Mouse (Mus musculus): ENCODE measurements around the gene Pbrm1. TPM values are rescaled to one million over a fixed set of nuclear protein-coding genes. Genes with fewer than 3 reads are reported as not detected.

Gene Pbrm1
- polyA plus RNA-seq, 1 experiment from 2014 or later, result 116 TPM

DNA sequence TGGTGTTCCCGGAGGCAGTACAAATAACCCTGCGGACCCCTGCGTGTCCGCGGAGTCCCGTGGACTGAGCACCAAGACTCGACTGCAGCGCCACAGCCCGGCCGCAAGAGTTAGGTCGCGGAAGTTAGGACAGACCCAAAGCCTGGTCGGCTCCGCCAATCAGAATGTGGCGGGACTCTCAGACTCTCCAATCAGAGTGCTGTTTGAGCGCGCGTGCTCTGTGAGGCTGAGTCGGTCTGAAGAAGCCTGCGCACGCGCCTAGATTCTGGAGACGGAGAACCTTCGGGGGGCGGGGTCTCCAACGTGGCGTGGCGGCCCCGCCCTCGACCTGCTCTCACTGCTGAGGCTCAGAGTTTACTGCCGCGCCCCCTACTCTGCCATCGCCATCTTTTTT, 109.9 kb downstream of the Pbrm1 start, which contains the start of gene Smim4:
Gene Smim4, minus strand, starts transcription at position 131 of the 394 bp plus-strand sequence.
- peak within 1 kb of the TSS; percentile 72 for H3K9ac ChIP-seq (ENCODE audit: low read depth, low read length)
- peak; percentile 93 for ATAC-seq (ENCODE audit: low FRiP score, low TSS enrichment)
- H3K27ac ChIP-seq (ENCODE audit: low read depth, low read length), result peak within 1 kb of the TSS; percentile 91
- H3K36me3 ChIP-seq (ENCODE audit: control insufficient read depth, insufficient read depth, low read length), result peaks cover 1% of the 10 kb centered on the region; the same call in 1 of the 2 replicates
- WGBS, result under 1% methylated on average over 33 of the region's 33 CpGs
- H3K9me3 ChIP-seq (ENCODE audit: control insufficient read depth, low read length), result no peaks in the 10 kb centered on the region
- H3K27me3 ChIP-seq (ENCODE audit: control insufficient read depth, insufficient read depth, low read length), result no peaks in the 10 kb centered on the region
- H3K4me2 ChIP-seq (replicated peaks; ENCODE audit: low read depth, low read length), result peak within 1 kb of the TSS; percentile 89
- peak within 1 kb of the TSS; percentile 71 for H3K4me3 ChIP-seq (ENCODE audit: low read length)
- peaks cover 52% of the 10 kb centered on the region for H3K4me1 ChIP-seq (ENCODE audit: control insufficient read depth, insufficient read depth, low read length)

DNA sequence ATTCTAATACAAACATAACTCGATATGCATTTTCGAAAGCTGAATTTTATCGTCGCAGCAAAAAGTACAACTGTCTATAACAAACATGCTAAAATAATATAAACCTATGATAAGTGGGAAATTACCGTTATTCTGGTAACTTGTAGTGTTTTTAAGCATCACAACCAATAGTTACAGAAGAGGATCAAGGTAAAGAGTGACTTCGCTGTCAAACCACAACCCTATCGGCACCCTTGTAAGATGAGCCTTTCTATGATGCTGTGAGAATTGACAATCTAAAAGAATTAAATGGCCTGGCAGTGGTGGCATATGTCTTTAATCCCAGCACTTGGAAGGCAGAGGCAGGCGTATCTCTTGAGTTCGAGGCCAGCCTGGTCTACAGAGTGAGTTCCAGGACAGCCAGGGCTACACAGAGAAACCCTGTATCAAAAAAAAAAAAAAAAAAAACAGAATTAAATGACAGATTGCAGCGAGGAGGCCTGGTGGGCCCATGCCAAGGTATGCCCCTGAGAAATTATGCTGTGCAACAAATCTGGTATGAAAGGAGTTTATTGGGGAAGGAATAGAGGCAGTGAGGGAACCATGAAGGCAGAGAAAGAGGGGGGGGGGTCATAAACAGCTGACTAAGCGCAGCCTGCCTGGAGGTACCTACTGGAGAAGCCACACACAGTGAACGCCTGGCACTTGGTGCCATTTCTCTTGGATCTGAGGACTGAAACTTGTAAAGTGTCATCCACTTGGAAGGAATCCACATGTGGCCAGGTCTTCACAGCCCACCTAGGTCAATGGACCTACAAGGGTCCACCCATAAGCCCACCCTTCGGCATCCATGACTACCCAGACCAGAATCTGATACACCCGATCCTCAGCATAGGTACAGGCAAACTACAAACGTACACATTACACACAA, 110.6 kb downstream of the Pbrm1 start:
- ATAC-seq (ENCODE audit: low FRiP score, low TSS enrichment), result no peak
- WGBS, result 67% methylated on average over 15 of the region's 15 CpGs
- H3K4me1 ChIP-seq (ENCODE audit: control insufficient read depth, insufficient read depth, low read length), result peaks cover 51% of the 10 kb centered on the region

DNA sequence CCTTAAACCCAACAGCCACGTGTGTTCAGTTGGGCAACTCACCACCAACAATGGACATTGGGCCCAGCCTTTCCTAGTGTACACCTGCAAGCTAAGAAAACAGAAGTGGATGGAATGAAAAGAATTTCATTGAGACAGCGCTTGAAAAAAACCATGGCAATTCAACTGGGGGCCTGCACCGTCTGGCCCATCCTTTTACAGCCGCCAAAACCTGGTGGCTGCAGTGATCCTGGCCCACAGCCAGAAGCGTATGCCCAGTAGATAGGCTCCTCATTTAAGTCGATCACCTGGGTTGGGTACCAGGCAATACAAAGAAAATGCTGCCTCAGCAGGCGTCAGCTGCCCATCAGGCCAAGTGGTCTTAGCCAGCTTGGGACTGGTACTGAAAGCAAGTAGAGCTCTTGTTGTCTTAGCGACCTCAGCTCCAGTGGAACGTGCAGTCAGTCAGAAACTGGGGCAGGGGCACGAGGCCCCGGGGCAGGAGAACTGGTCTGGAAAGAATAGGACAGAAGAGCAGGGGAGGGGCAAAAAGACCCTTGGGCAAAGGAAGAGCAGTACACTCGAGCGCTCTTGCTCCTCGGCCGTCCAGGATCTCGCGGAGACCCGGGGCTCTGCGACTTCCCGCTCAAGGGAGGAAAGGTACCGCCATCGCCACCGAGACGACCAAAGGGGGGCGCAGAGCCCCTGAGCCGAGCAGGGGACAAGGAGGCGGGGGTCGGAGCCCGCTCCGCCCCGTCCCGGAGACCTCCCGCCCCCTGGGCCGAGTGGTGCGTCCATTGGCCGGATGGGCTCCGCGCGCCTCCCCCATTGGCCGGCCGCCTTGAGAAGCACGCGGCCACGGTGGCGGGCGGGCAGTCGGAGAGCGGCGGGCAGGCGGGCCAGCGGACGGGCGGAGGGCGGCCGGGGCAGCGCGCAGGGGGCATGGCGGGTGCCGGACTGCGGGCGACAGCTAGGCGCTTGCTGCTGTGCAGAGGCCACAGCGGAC, 111.6 kb downstream of the Pbrm1 start, which contains the start of gene Nt5dc2:
Gene Nt5dc2, plus strand, starts transcription at position 818 of the 985 bp plus-strand sequence.
- H3K27me3 ChIP-seq (ENCODE audit: control insufficient read depth, insufficient read depth, low read length), result no peaks in the 10 kb centered on the region
- WGBS, result 4% methylated on average over 60 of the region's 63 CpGs

More for the DNA sequence above, 110.6 kb downstream of the Pbrm1 start:
- Histone ChIP-seq H3K36me3 (ENCODE audit: control insufficient read depth, insufficient read depth, low read length) (peaks cover 4% of the 10 kb centered on the region; the same call in 1 of the 2 replicates), H3K27me3 (ENCODE audit: control insufficient read depth, insufficient read depth, low read length) (no peaks in the 10 kb centered on the region), H3K9ac (ENCODE audit: low read depth, low read length) (0 out of 2 replicates have a peak overlapping the region, but pooled peaks have one; percentile 95), H3K9me3 (ENCODE audit: control insufficient read depth, low read length) (no peaks in the 10 kb centered on the region), H3K4me2 (replicated peaks; ENCODE audit: low read depth, low read length) (peak overlapping the region; percentile 33; the same call in 1 of the 2 replicates), H3K4me3 (ENCODE audit: low read length) (peak overlapping the region; percentile 12; the same call in 1 of the 2 replicates), H3K27ac (ENCODE audit: low read depth, low read length) (peak overlapping the region; percentile 91)

DNA sequence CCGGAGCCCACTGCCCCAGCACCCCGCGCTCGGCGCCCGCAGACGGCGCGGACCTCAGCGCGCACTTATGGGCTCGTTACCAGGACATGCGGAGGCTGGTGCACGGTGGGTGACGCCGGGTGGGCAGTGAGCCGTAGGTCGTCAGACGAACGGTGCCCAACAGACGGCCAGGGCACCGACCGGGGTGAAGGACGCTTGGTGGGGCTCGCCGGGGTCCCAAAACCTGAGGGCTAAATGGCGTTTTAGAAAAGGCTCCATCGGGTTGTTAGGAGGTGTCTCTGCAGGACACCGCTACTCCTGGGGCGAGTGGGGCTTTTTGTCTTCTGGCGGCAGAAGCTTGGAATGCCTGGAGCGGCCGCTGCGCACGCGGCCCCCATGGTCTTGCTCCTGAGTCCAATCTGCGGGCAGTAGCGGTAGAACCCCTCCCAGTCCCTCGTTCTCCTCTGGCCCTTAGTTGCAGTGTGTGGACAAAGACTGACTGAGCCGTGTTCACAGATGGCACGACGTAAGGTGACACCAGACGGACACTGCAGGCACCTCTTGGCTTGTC, 112.4 kb downstream of the Pbrm1 start:
- under 1% methylated on average over 43 of the region's 43 CpGs for WGBS

More for the DNA sequence above, 111.6 kb downstream of the Pbrm1 start, which contains the start of gene Nt5dc2:
- Histone ChIP-seq H3K4me1 (ENCODE audit: control insufficient read depth, insufficient read depth, low read length) (peaks cover 42% of the 10 kb centered on the region), H3K4me3 (ENCODE audit: low read length) (peak within 1 kb of the TSS; percentile 95), H3K9ac (ENCODE audit: low read depth, low read length) (peak within 1 kb of the TSS; percentile 95), H3K9me3 (ENCODE audit: control insufficient read depth, low read length) (no peaks in the 10 kb centered on the region), H3K4me2 (replicated peaks; ENCODE audit: low read depth, low read length) (peak within 1 kb of the TSS; percentile 88), H3K36me3 (ENCODE audit: control insufficient read depth, insufficient read depth, low read length) (peaks cover 14% of the 10 kb centered on the region), H3K27ac (ENCODE audit: low read depth, low read length) (peak within 1 kb of the TSS; percentile 91)
- ATAC-seq (ENCODE audit: low FRiP score, low TSS enrichment), result peak; percentile 89

DNA sequence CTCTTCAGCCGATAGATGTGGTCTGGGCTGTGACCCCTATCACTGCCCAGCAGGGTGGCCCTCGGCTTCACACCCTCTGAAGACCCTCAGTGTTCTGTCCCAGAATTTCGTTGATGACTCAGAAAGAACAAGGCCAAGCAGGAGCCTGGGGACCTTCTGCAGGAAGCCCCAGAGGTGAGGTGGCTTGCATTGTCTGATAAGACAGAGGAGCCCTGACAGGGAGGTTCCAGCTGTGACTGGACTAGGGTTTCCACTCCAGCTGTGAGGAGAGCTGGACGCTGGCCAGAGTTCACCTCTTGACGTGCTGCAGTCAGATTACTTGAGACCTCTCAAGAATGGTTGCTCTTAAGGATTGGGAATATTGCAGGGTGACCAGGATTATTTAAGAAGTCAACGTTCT, 113.1 kb downstream of the Pbrm1 start:
- Histone ChIP-seq H3K36me3 (ENCODE audit: control insufficient read depth, insufficient read depth, low read length) (peaks cover 29% of the 10 kb centered on the region), H3K9me3 (ENCODE audit: control insufficient read depth, low read length) (no peaks in the 10 kb centered on the region), H3K27ac (ENCODE audit: low read depth, low read length) (no peak overlapping the region), H3K4me2 (replicated peaks; ENCODE audit: low read depth, low read length) (peak overlapping the region; percentile 88), H3K9ac (ENCODE audit: low read depth, low read length) (peak overlapping the region; percentile 95), H3K4me1 (ENCODE audit: control insufficient read depth, insufficient read depth, low read length) (peaks cover 32% of the 10 kb centered on the region), H3K27me3 (ENCODE audit: control insufficient read depth, insufficient read depth, low read length) (no peaks in the 10 kb centered on the region), H3K4me3 (ENCODE audit: low read length) (peak overlapping the region; percentile 95)
- no peak for ATAC-seq (ENCODE audit: low FRiP score, low TSS enrichment)
- WGBS, result 4% methylated on average over 6 of the region's 6 CpGs

More for the DNA sequence above, 112.4 kb downstream of the Pbrm1 start:
- H3K27ac ChIP-seq (ENCODE audit: low read depth, low read length), result peak overlapping the region; percentile 91
- H3K9ac ChIP-seq (ENCODE audit: low read depth, low read length), result peak overlapping the region; percentile 95
- H3K4me2 ChIP-seq (replicated peaks; ENCODE audit: low read depth, low read length), result peak overlapping the region; percentile 88
- H3K27me3 ChIP-seq (ENCODE audit: control insufficient read depth, insufficient read depth, low read length), result no peaks in the 10 kb centered on the region
- ATAC-seq (ENCODE audit: low FRiP score, low TSS enrichment), result peak; percentile 6; the same call in 1 of the 2 replicates
- peaks cover 36% of the 10 kb centered on the region for H3K4me1 ChIP-seq (ENCODE audit: control insufficient read depth, insufficient read depth, low read length)
- H3K4me3 ChIP-seq (ENCODE audit: low read length), result peak overlapping the region; percentile 95
- H3K36me3 ChIP-seq (ENCODE audit: control insufficient read depth, insufficient read depth, low read length), result peaks cover 22% of the 10 kb centered on the region
- no peaks in the 10 kb centered on the region for H3K9me3 ChIP-seq (ENCODE audit: control insufficient read depth, low read length)

DNA sequence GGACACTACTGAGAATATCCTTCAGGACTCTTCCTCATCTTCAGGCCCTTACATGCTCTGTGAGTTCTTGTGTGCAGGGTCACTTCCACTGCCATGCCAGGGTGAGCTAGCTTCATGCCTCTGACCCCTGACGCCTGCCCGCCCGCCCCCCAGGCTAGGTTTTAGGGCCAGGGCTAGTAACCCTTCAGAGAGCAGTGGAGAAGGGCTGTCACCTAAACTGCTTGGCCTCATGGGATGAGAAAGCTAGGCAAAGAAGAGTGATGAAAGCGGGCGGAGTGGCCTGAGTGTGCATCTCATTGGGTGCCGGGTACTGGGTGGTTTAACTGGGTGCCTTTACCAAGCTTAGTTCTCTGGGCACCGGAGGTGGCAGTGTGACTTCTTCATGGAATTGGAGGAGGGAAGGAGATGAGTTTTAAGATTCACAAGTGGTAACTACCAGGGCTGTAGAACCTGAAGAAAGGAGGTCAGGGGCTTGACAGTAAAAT, 113.6 kb downstream of the Pbrm1 start:
- 64% methylated on average over 7 of the region's 7 CpGs for WGBS
- Histone ChIP-seq H3K27me3 (ENCODE audit: control insufficient read depth, insufficient read depth, low read length) (no peaks in the 10 kb centered on the region), H3K4me3 (ENCODE audit: low read length) (peak overlapping the region; percentile 95), H3K4me1 (ENCODE audit: control insufficient read depth, insufficient read depth, low read length) (peaks cover 27% of the 10 kb centered on the region), H3K9ac (ENCODE audit: low read depth, low read length) (peak overlapping the region; percentile 95; the same call in 1 of the 2 replicates), H3K9me3 (ENCODE audit: control insufficient read depth, low read length) (no peaks in the 10 kb centered on the region), H3K36me3 (ENCODE audit: control insufficient read depth, insufficient read depth, low read length) (peaks cover 34% of the 10 kb centered on the region), H3K27ac (ENCODE audit: low read depth, low read length) (no peak overlapping the region), H3K4me2 (replicated peaks; ENCODE audit: low read depth, low read length) (peak overlapping the region; percentile 88)
- ATAC-seq (ENCODE audit: low FRiP score, low TSS enrichment), result no peak

DNA sequence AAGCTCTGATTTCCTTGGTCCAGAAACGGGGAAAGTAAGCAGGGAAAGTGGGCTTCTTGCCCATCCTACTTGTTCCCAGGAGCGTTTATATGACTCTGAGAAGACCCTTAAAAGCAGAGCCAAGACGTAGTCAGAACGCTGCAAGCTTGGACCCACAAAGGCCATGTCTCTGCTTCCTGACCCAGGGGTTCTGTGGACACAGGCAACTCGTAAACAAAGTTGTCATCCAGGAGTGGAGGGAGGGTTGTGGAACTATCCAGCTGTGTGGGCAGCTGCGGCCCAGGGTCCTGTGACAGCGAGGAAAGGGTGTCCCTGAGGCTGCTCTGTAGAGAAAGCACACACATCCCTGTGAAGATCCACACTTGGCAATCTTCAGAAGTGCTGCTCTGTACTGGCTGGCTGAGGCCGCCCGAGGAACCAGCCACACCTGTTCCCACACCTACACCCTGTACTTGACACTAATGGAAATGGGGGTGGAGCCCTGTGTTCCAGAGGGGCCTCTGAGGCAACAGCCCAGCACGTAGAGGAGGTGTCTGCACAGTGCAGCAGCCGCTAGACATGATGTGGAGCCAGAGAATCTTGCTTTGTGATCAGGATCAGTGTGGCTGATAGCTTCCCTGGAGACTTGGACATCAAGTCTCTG, 114.2 kb downstream of the Pbrm1 start:
- 30% methylated on average over 11 of the region's 11 CpGs for WGBS
- ATAC-seq (ENCODE audit: low FRiP score, low TSS enrichment), result no peak
- Histone ChIP-seq H3K27me3 (ENCODE audit: control insufficient read depth, insufficient read depth, low read length) (no peaks in the 10 kb centered on the region), H3K4me3 (ENCODE audit: low read length) (peak overlapping the region; percentile 95), H3K27ac (ENCODE audit: low read depth, low read length) (no peak overlapping the region), H3K9me3 (ENCODE audit: control insufficient read depth, low read length) (no peaks in the 10 kb centered on the region), H3K4me1 (ENCODE audit: control insufficient read depth, insufficient read depth, low read length) (peaks cover 27% of the 10 kb centered on the region), H3K4me2 (replicated peaks; ENCODE audit: low read depth, low read length) (peak overlapping the region; percentile 88), H3K36me3 (ENCODE audit: control insufficient read depth, insufficient read depth, low read length) (peaks cover 39% of the 10 kb centered on the region), H3K9ac (ENCODE audit: low read depth, low read length) (peak overlapping the region; percentile 95; the same call in 1 of the 2 replicates)
